Mouse (Mus musculus) embryonic facial prominence, embryonic 14.5 days (tissue): ENCODE data around the gene Hpse. TPM values are rescaled to one million over a fixed set of nuclear protein-coding genes. Genes with fewer than 3 reads are reported as not detected.

ENCODE experiments used
- polyA plus RNA-seq: library from polyadenylated mRNA; unstranded; fragments of >200 nt; fragmentation: Nextera tagmentation; extraction: Ambion mirVana; gene quantifications from 2 replicates; pipeline ENCODE4 v1.2.1, GENCODE M21; 2014

Hpse gene
- polyA plus RNA-seq, 1 experiment from 2014 or later = 5.9 TPM

Other genes starting within 250 kb of the Hpse start
- 12.3 and 12.5 TPM in 2 replicates for gene Lin54, start 219.1 kb downstream of the Hpse start, polyA plus RNA-seq
- 178 and 188 TPM in 2 replicates for gene Cops4, start 201.4 kb downstream of the Hpse start, polyA plus RNA-seq
- 8.6 TPM in 2 replicates for gene Plac8, start 147.5 kb downstream of the Hpse start, polyA plus RNA-seq
- gene Coq2, start 44.6 kb downstream of the Hpse start, polyA plus RNA-seq = 59.7 and 61.8 TPM in 2 replicates
- gene Helq, start 78.9 kb upstream of the Hpse start, polyA plus RNA-seq = 9.6 and 15.4 TPM in 2 replicates
- 148 and 153 TPM in 2 replicates for gene Mrps18c, start 78.9 kb upstream of the Hpse start, polyA plus RNA-seq
- gene Abraxas1, start 101.2 kb upstream of the Hpse start, polyA plus RNA-seq = 17.2 and 20.7 TPM in 2 replicates
- 0.45 and 1.5 TPM in 2 replicates for gene Gpat3, start 126.0 kb upstream of the Hpse start, polyA plus RNA-seq